Mouse (Mus musculus): ENCODE data around the gene 5730596B20Rik.

The 5730596B20Rik gene

GRCm38 (mm10) chr6:52215070-52215469 is 37.8 kb downstream of the 5730596B20Rik start:
- DNase-seq = no peak

GRCm38 (mm10) chr6:52215771-52216535 is 38.7 kb downstream of the 5730596B20Rik start:
- DNase-seq = no peak

GRCm38 (mm10) chr6:52216691-52217458 is 39.6 kb downstream of the 5730596B20Rik start:
- no peak for DNase-seq

- DNase-seq = peak; percentile 74
Measured at GRCm38 (mm10) chr6:52217459-52217768, 40.1 kb downstream of the 5730596B20Rik start.

- DNase-seq = no peak
Measured at GRCm38 (mm10) chr6:52217895-52218642, 40.8 kb downstream of the 5730596B20Rik start.

GRCm38 (mm10) chr6:52218643-52219215 is 41.4 kb downstream of the 5730596B20Rik start:
- no peak for DNase-seq

- no peak for DNase-seq
Measured at GRCm38 (mm10) chr6:52219234-52219942, 42.1 kb downstream of the 5730596B20Rik start.

- no peak for DNase-seq
Measured at GRCm38 (mm10) chr6:52220003-52220864, 42.9 kb downstream of the 5730596B20Rik start.

GRCm38 (mm10) chr6:52220865-52221310 is 43.6 kb downstream of the 5730596B20Rik start:
- DNase-seq = no peak

GRCm38 (mm10) chr6:52221337-52221992 is 44.2 kb downstream of the 5730596B20Rik start, which contains the start of gene Hoxa7:
Gene Hoxa7 (minus strand): TSS chr6:52221854.
- peak; percentile 81 for DNase-seq

GRCm38 (mm10) chr6:52221993-52222685 is 44.8 kb downstream of the 5730596B20Rik start:
- DNase-seq = no peak

- no peak for DNase-seq
Measured at GRCm38 (mm10) chr6:52222729-52223128, 45.4 kb downstream of the 5730596B20Rik start.

GRCm38 (mm10) chr6:52223939-52224760 is 46.9 kb downstream of the 5730596B20Rik start:
- no peak for DNase-seq

- no peak for DNase-seq
Measured at GRCm38 (mm10) chr6:52224895-52225611, 47.8 kb downstream of the 5730596B20Rik start.

- no peak for DNase-seq
Measured at GRCm38 (mm10) chr6:52225612-52226568, 48.6 kb downstream of the 5730596B20Rik start.

- DNase-seq = no peak
Measured at GRCm38 (mm10) chr6:52226569-52227257, 49.4 kb downstream of the 5730596B20Rik start.
